Mouse (Mus musculus): Measurements from ENCODE around the gene Commd1.

Gene Commd1

DNA sequence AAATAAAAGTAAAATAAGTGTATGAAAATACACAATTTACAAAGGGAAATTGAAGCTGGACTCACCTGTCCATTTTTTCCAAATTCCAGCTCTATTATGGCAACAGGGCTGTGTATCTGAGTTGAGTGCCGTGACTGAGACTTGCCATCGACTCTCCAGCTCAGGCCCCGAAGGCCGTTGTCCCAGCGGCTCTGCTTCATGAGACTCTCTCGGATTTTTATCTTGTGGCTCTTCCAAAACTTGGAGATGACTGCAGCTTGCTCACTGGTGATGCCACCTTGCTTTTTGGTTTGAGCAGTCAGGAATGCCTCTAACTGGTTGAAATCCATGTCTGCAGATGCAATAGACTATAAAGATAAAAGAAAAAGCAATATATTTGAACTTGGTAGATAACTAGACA is 25.8 kb downstream of the Commd1 start:
- Histone ChIP-seq H3K4me3 (replicated peaks; ENCODE audit: low read length) (no peak overlapping the region), H3K4me1 (replicated peaks; ENCODE audit: low read depth, low read length) (peaks cover 21% of the 10 kb centered on the region), H3K9me3 (ENCODE audit: low read length) (no peaks in the 10 kb centered on the region), H3K36me3 (ENCODE audit: insufficient read depth, low read length) (peaks cover 22% of the 10 kb centered on the region), H3K27me3 (ENCODE audit: insufficient read depth, low read length) (no peaks in the 10 kb centered on the region)
- TF ChIP-seq POU5F1 (IDR thresholded peaks at IDR 0.05; ENCODE audit: borderline replicate concordance, low read length) = no peak
- TF ChIP-seq CTCF (conservative IDR thresholded peaks at IDR 0.05; ENCODE audit: low read length) = no peak
- TF ChIP-seq NANOG (IDR thresholded peaks at IDR 0.05; ENCODE audit: borderline replicate concordance, low read length) = no peak

GRCm38 (mm10) chr11:22952668-22953067 is 29.5 kb downstream of the Commd1 start:
- H3K36me3 ChIP-seq (ENCODE audit: insufficient read depth, low read length) = peaks cover 22% of the 10 kb centered on the region
- no peak for TF ChIP-seq POU5F1 (IDR thresholded peaks at IDR 0.05; ENCODE audit: borderline replicate concordance, low read length)
- TF ChIP-seq CTCF (conservative IDR thresholded peaks at IDR 0.05; ENCODE audit: low read length) = no peak
- TF ChIP-seq NANOG (IDR thresholded peaks at IDR 0.05; ENCODE audit: borderline replicate concordance, low read length) = no peak
- H3K4me3 ChIP-seq (replicated peaks; ENCODE audit: low read length) = no peak overlapping the region

DNA sequence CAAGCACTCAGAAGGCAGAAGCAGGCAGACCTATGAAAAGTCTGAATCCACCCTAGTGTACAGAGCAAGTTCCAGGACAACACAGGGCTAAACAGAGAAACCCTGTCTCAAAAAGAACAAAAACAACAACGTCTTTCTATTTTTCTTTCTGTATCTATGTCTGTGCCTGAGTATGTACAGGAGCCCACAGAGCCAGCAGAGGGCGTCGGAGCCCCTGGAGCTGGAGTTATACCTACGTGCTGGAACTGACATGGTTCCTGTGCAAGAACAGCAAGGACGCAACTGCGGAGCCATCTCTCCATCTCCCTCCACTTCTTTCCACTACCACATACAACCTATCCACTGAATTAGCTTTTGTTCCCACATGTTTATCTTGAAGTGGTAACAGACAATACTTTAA is 32.1 kb downstream of the Commd1 start:
- no peaks in the 10 kb centered on the region for H3K27me3 ChIP-seq (ENCODE audit: insufficient read depth, low read length)
- H3K4me1 ChIP-seq (replicated peaks; ENCODE audit: low read depth, low read length) = peaks cover 56% of the 10 kb centered on the region
- TF ChIP-seq NANOG (IDR thresholded peaks at IDR 0.05; ENCODE audit: borderline replicate concordance, low read length) (no peak), CTCF (conservative IDR thresholded peaks at IDR 0.05; ENCODE audit: low read length) (peak; percentile 52), POU5F1 (IDR thresholded peaks at IDR 0.05; ENCODE audit: borderline replicate concordance, low read length) (no peak)
- H3K9me3 ChIP-seq (ENCODE audit: low read length) = no peaks in the 10 kb centered on the region
- H3K4me3 ChIP-seq (replicated peaks; ENCODE audit: low read length) = no peak overlapping the region
- peaks cover 12% of the 10 kb centered on the region for H3K36me3 ChIP-seq (ENCODE audit: insufficient read depth, low read length)

More at GRCm38 (mm10) chr11:22952668-22953067, 29.5 kb downstream of the Commd1 start:
- no peaks in the 10 kb centered on the region for H3K9me3 ChIP-seq (ENCODE audit: low read length)
- peaks cover 41% of the 10 kb centered on the region for H3K4me1 ChIP-seq (replicated peaks; ENCODE audit: low read depth, low read length)
- H3K27me3 ChIP-seq (ENCODE audit: insufficient read depth, low read length) = no peaks in the 10 kb centered on the region

DNA sequence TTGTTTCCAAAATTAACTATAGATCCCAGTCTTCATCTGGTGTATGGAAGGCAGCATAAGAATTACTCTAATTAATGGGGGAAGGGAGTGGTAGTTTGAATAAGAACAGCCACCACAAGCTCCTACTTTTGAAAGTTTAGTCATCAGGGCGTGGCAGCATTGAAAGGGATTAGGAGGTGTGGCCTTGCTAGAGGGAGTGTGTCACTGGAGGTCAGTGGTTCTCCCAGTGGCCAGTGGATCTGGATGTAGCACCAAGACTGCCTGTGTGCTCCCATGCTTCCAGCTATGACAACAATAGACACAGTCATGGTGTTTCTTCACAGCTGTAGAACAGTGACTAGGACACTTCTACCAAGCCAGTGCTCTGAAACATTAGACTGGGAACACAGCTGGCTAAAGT is 33.1 kb downstream of the Commd1 start:
- H3K9me3 ChIP-seq (ENCODE audit: low read length) = no peaks in the 10 kb centered on the region
- peaks cover 64% of the 10 kb centered on the region for H3K4me1 ChIP-seq (replicated peaks; ENCODE audit: low read depth, low read length)
- peaks cover 9% of the 10 kb centered on the region; the same call in 1 of the 2 replicates for H3K36me3 ChIP-seq (ENCODE audit: insufficient read depth, low read length)
- H3K27me3 ChIP-seq (ENCODE audit: insufficient read depth, low read length) = no peaks in the 10 kb centered on the region
- TF ChIP-seq NANOG (IDR thresholded peaks at IDR 0.05; ENCODE audit: borderline replicate concordance, low read length) (no peak), POU5F1 (IDR thresholded peaks at IDR 0.05; ENCODE audit: borderline replicate concordance, low read length) (no peak), CTCF (conservative IDR thresholded peaks at IDR 0.05; ENCODE audit: low read length) (no peak)
- no peak overlapping the region; the same call in 1 of the 2 replicates for H3K4me3 ChIP-seq (replicated peaks; ENCODE audit: low read length)

DNA sequence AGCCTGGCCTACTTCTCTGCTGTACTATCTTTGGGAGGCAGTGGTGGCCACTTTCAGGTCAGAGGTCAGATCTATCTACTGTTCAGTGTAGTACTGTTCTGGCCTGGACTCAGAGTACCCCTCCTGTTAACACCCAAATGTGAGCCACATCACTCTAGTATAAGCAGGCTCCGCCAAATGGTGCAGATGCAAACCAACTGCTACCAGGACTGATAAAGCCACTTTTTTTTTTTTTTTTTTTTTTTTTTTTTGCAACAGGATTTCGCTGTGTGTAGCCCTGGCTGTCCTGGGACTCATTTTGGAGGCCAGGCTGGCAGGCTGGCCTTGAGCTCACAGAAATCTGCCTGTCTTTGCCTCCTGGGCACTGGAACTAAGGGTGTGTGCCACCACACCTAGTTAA is 43.2 kb downstream of the Commd1 start:
- TF ChIP-seq CTCF (conservative IDR thresholded peaks at IDR 0.05; ENCODE audit: low read length) (no peak), POU5F1 (IDR thresholded peaks at IDR 0.05; ENCODE audit: borderline replicate concordance, low read length) (no peak), NANOG (IDR thresholded peaks at IDR 0.05; ENCODE audit: borderline replicate concordance, low read length) (no peak)
- no peaks in the 10 kb centered on the region for H3K36me3 ChIP-seq (ENCODE audit: insufficient read depth, low read length)
- H3K27me3 ChIP-seq (ENCODE audit: insufficient read depth, low read length) = no peaks in the 10 kb centered on the region
- no peak overlapping the region for H3K4me3 ChIP-seq (replicated peaks; ENCODE audit: low read length)
- peaks cover 48% of the 10 kb centered on the region for H3K4me1 ChIP-seq (replicated peaks; ENCODE audit: low read depth, low read length)
- H3K9me3 ChIP-seq (ENCODE audit: low read length) = no peaks in the 10 kb centered on the region

DNA sequence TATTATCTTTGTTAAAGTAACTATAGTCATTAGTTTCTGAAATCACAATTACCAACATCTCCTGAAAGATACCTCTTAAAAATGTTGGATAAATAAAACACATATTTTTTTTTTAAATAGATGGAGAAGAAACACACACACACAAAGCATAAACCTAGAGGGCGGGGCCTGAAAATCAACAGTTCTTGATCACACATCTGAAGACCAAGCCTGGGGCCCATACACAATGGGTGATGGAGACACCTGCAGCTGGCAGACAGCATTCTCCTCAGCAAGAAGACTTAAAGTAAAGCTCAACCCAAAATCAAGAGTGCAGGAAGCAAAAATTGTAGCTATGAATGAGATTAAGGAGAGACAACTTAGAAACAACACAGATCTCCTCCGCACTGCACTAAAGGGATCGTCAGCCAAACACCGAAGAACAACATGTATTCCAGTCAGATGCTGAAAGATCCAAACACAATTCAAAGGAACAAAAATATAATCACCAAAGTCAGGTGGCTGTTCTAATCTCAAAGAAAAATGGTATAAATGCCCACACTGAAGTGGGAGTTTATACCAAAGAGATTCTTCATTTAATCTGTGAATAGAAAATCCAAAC is 44.4 kb downstream of the Commd1 start:
- TF ChIP-seq CTCF (conservative IDR thresholded peaks at IDR 0.05; ENCODE audit: low read length) = no peak
- no peaks in the 10 kb centered on the region for H3K27me3 ChIP-seq (ENCODE audit: insufficient read depth, low read length)
- H3K4me3 ChIP-seq (replicated peaks; ENCODE audit: low read length) = no peak overlapping the region
- no peaks in the 10 kb centered on the region for H3K9me3 ChIP-seq (ENCODE audit: low read length)
- H3K36me3 ChIP-seq (ENCODE audit: insufficient read depth, low read length) = no peaks in the 10 kb centered on the region
- H3K4me1 ChIP-seq (replicated peaks; ENCODE audit: low read depth, low read length) = peaks cover 44% of the 10 kb centered on the region

DNA sequence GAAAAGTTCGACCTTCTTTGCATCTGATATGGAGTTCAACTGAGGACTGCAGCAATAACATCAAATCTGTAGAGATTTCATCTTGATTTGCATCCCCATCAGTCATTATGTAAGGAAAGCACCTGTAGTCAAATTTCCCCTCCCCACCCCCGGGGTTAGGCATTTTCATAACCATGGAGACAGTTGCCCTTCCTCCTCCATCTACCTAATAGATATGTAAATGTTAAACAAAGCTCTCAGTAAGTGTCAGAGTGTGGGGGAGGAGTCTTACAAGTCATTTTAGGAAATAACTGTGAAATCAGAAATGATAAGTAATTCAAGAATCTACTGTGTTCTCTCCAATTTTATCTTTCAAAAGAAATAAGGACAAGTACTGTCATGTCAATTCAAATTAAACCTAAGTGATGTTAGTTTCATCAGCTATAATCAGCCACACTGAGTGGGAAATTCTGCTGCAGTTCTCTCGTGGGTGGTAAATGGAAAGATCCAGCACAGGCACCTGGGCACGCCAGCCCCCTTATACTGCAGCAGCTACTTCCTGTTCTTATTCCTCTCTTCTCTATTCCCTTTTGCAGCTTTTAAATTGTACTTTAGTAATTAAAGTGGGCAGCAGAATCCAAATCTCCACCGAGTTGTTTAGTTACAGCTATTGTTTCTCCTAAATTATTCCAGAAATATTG is 45.6 kb downstream of the Commd1 start:
- peaks cover 44% of the 10 kb centered on the region for H3K4me1 ChIP-seq (replicated peaks; ENCODE audit: low read depth, low read length)
- no peaks in the 10 kb centered on the region for H3K36me3 ChIP-seq (ENCODE audit: insufficient read depth, low read length)
- H3K9me3 ChIP-seq (ENCODE audit: low read length) = no peaks in the 10 kb centered on the region
- no peaks in the 10 kb centered on the region for H3K27me3 ChIP-seq (ENCODE audit: insufficient read depth, low read length)
- TF ChIP-seq CTCF (conservative IDR thresholded peaks at IDR 0.05; ENCODE audit: low read length) (no peak), NANOG (IDR thresholded peaks at IDR 0.05; ENCODE audit: borderline replicate concordance, low read length) (no peak), POU5F1 (IDR thresholded peaks at IDR 0.05; ENCODE audit: borderline replicate concordance, low read length) (no peak)
- H3K4me3 ChIP-seq (replicated peaks; ENCODE audit: low read length) = no peak overlapping the region

GRCm38 (mm10) chr11:22932167-22932566 is 50.0 kb downstream of the Commd1 start:
- Histone ChIP-seq H3K9me3 (ENCODE audit: low read length) (no peaks in the 10 kb centered on the region), H3K36me3 (ENCODE audit: insufficient read depth, low read length) (peaks cover 3% of the 10 kb centered on the region; the same call in 1 of the 2 replicates), H3K27me3 (ENCODE audit: insufficient read depth, low read length) (no peaks in the 10 kb centered on the region), H3K4me1 (replicated peaks; ENCODE audit: low read depth, low read length) (peaks cover 58% of the 10 kb centered on the region), H3K4me3 (replicated peaks; ENCODE audit: low read length) (no peak overlapping the region)
- TF ChIP-seq CTCF (conservative IDR thresholded peaks at IDR 0.05; ENCODE audit: low read length) (no peak), POU5F1 (IDR thresholded peaks at IDR 0.05; ENCODE audit: borderline replicate concordance, low read length) (no peak), NANOG (IDR thresholded peaks at IDR 0.05; ENCODE audit: borderline replicate concordance, low read length) (no peak)
